Mouse (Mus musculus) kidney, postnatal 10 days (tissue): ENCODE results near the gene Pkn1.

Experiments used
- DNase-seq: peaks from one replicate; pipeline ENCODE4 v3.0.0; 2021; ENCODE audit warnings: mixed read lengths

Gene Pkn1

DNA sequence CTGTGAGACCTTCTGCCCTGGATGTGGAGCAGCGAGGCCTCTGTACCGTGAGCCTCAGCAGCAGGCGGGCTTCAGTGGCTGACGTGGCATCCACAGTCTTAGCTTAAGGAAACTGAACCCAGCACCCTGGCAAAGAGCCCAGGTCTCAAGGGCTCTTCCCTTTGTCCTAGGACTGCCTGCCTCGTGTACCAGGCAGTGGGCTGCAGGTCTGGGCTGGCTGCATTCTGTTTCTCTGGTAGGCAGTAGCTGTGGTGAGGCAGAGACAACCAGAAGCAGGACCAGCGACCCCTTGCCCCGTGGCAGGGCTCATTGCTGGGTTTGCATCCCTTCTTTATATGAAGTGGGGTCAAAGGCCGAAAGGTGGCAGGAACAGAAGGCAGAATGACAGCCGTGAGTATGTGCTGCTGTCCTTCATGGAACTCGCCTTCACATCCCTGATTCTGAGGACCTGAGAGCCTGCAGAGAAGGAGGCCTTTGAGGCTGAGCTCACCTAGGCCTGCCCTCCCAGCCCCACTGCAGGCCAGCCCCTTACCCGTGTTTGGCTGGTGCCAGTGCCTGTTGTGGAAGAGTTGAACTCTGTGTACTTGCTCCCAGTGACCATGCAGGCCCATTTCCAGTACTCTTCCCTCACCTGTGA, 24.6 kb upstream of the Pkn1 start:
- no peak for DNase-seq

DNA sequence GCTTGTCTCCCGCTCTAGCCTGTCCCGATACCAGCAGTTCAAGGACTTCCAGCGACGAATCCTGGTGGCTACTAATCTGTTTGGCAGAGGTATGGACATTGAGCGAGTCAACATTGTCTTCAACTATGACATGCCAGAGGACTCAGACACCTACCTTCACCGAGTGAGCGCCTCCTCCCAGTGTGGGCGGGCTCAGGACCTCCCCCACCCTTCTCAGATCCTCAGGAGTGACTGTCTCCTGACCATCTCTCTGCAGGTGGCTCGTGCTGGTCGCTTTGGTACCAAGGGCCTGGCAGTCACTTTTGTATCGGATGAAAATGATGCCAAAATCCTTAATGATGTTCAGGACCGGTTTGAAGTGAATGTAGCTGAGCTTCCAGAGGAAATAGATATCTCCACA, 23.7 kb upstream of the Pkn1 start:
- DNase-seq: no peak

DNA sequence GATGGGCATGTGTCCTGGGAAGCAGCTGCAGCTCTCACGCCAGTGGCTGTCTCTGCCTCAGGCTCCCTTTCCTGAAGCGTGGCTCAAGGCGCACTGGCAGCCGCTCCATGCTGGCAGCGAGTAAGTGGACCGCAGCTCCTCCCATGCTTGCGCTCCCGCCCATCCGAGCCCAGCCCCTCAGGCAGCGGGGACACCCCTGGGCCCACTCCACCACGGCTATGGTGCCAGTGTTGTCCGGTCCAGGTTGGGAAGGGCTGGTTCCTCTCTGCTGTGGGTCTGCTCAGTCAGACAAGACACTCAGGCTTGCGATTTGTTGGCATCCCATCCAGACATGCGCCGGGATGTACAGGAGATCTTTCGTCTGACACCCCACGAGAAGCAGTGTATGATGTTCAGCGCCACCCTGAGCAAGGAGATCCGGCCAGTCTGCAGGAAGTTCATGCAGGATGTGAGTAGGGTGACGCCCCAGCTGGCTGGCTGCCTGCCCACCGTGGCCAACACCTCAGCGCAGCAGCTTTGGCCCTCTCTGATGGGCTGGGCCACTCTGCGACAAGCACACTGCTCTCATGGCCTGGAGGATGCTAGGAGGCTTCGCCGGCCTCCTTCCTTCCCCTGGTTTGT, 22.5 kb upstream of the Pkn1 start:
- DNase-seq: peak; percentile 86

DNA sequence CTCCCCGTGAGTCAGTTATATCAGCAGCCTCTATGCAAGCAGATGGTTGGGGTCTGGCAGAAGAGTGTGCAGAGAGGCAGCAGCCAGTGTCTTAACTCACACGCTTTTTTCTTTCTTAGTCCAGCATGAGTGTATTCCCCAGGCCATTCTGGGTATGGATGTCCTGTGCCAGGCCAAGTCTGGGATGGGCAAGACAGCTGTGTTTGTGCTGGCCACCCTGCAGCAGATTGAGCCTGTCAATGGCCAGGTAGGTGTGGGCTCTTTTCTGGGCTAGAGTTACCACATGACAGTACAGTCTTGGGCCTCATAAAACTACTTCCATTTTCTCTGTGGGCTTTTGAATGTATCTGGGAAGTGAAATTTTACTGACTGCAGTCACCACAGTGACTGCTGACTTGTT, 20.7 kb upstream of the Pkn1 start:
- no peak for DNase-seq

DNA sequence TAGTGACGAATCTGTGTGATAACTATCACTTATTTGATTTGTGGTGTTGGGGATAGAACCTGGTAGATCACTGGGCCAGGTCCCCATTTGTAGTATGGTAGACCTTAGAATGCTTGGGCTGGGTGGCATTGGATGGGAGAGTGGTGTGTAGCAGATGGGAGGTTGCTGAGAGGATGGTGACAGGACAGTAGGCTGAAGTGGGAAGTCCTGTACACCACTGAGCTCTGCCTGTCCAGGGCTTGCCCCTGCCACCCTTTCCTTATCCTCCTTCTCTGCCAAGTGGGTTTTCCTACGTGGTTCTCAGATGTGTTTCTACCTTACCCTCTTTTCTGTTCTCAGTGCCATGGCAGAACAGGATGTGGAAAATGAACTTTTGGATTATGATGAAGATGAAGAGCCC, 20.1 kb upstream of the Pkn1 start:
- DNase-seq: no peak

DNA sequence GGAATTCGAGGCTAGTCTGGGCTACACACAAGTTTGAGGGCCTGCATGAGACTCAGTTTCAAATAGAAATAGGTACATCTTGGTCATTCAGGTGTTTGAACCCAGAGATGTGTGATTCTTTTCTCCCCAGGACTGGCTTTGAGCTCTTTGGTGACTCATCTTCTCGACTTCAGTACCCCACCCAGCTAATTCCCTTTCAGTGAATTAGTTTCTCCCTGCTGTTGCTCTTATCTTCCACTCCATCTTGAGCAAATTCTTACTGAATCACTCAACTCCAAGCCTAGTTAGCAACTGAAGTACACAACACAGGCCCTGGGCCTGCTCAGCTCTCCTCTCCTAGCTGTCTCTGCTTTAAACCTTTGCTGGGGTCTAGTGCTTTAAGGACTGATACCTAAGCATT, 17.6 kb upstream of the Pkn1 start:
- no peak for DNase-seq

DNA sequence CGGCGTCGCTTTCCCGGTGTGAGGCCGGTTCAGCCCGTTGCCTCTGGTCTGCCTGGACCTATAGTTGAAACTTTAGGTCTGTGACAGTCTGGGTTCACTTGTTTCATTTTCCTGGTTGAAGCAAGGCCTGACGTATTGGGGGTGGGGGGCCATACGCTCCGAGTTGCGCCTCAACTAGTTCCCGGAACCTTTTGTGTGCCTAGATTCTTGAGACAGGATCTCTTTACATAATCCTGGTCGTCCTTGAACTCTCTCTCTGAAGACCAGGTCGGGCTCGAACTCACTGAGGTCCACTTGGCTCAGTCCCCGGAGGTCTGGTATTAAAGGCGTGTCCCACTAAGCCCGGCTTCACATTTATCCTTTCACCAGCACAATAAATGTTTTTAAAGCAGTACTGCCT, 16.8 kb upstream of the Pkn1 start:
- DNase-seq: no peak

DNA sequence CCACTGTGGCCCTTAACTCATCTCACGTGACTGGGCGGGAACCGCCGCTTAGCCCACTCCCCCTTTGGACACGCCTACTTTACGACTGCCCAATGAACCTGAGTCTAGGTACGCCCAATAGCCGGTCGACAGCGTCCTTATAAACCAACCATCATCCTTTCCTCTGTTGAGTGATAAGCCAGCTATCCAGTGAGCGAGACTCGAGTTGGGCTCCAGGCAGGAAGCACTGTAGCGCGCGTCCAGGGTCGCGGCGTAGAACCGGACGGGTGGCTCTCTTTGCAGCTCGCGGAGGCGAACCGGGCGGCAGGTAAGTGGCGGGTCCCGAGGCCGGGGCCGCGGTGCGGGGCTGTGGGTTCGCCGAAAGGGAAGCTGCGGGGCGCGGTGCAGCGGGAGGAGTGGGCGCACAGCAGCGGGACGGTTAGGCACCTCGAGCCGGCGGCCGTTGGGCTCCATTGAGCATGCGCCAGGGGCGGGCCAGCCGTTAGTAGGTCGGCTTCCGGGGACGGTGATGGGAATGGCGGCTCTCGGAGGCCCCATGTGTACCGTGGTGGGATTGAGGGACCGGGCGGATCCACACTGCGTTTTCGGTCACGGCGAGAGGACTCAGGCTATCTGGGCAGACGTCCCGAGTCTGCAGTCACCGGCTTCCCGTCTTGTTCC, 16.2 kb upstream of the Pkn1 start, which contains the start of gene Ddx39:
TSS of gene Ddx39 (plus strand) at position 147 of the 660 bp plus-strand sequence.
- peak; percentile 95 for DNase-seq

DNA sequence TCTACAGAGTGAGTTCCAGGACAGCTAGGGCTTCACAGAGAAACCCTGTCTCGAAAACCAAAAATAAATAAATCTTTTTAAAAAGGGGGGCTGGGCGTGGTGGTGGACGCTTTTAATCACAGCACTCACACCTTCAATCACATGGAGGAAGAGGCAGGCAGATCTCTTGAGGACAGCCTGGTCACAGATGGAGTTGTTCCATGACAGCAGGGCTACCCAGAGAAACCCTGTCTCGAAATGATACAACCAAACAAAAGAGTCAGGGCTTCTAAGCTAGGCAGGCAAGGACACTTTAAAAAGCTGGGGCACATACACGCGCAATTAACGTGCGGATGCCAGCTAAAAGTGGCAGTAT, 15.7 kb upstream of the Pkn1 start:
- DNase-seq: no peak

DNA sequence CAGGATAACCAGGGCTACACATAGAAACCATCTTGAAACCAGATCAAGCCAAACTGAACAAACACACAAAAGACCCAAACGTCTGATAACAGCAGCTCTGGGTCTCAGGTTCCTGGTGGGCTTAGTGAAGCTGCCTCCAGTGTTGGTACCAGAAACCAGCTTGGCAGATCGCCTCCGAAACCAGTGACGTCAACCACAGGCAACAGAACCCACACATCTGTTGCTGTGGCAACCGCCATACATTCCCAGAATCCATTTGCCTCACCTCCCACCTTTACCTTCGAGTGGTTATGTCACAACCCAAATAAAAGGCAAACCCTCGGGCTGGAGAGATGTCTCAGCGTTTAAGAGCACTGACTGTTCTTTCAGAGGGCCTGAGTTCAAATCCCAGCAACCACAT, 8.6 kb upstream of the Pkn1 start:
- DNase-seq: no peak

DNA sequence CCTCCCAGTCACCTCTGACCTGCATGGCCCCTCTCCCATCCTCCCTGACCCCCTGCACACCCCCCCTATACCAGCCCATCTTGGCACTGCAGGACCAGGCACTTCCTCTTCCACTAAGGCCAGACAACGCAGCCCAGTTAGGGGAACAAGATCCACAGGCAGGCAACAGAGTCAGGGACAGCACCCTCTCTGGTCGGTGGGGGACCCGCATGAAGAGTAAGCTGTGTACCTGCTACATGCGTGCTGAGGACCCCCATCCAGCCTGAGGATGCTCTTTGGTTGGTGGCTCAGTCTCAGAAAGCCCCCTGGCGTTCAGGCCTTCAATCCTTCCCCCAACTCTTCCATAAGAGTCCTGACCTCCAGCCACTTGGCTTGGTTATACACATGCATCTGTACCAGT, 7.4 kb upstream of the Pkn1 start:
- DNase-seq: no peak

DNA sequence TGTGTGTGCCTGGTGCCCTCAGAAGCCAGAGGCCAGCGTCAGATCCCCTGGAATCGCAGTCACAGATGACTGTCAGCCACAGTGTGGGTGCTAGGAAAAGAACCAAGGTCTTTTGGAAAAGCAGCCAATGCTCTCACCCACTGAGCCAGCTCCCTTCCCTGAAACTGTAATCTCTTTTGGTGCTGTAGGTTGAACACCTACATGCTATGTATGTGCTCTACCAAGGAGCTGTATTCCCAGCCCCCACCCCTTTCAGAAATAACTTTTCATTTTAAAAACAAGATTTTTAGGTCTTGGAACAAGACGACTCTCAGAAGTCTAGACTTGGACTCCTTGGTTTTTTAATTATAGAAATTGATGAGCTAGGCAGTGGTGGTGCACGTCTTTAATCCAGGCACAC, 4.4 kb upstream of the Pkn1 start:
- DNase-seq: no peak

DNA sequence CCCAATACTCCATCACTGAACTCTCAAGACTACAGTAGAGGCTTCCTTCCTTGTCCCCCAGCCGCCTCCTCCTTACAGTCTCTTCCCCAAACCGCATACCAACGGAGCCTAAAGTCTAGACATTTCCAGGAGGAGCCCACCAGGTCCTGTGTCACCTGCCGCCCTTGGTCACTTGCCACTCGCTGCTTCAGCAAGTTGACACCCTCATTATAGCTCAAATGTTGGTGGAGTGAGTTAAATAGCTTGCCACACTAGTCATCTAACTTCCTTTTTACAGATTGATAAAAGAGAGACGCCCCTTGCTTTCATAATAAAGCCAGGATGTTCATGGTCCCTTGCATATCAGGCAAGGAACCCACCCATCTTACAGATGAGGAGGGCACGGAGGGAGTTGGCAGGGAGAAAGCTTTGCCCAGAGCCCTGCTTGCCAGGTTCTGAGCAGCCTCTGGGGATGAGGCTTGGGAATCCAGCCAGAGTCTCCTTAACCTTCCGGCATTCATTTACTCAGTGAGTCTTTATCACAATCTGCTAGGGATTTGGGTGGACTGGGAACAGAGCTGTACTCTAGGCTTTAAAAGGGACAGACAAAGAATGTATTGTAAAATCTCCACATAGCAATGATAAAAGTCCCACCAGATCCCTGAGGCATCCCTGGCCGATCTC, 1.6 kb upstream of the Pkn1 start:
- no peak for DNase-seq

DNA sequence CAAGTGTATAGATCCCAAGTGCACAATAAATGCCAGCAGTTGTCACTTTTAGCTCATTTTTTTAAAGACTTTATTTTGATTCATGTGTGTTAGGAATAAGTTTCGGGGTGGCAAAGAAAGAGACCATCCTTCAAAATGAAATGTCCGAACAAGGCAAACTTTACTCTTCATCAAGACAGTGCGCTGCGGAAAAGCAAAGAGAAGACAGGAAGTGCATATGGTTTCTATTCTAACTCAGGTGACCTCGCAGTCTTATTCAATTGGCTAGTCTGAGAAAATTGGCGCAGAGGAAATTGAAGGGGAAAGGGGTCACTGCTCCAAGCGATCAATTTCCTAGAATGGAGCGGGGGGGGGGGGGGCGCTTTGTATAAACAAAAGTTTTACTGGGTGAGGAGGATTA, 587 bp upstream of the Pkn1 start:
- DNase-seq: no peak

DNA sequence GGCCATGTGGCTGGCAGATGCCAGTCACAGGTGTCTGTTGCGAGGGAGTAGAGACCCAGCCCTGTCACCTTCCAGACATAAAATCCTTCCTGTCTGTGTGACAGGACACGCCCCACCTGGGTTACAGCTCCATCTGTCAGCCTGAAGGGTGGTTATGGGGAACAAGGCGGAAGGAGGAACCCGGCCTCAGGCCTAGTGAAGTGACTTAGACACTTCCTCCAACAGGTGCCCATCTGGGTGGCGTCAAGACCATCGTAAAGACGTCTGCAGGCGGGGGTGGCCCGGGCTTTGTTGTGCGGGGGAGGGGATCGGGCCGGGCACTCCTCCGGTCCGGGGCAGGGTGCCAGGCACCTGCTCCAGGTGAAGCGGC, 703 bp downstream of the Pkn1 start:
- DNase-seq: peak; percentile 70

DNA sequence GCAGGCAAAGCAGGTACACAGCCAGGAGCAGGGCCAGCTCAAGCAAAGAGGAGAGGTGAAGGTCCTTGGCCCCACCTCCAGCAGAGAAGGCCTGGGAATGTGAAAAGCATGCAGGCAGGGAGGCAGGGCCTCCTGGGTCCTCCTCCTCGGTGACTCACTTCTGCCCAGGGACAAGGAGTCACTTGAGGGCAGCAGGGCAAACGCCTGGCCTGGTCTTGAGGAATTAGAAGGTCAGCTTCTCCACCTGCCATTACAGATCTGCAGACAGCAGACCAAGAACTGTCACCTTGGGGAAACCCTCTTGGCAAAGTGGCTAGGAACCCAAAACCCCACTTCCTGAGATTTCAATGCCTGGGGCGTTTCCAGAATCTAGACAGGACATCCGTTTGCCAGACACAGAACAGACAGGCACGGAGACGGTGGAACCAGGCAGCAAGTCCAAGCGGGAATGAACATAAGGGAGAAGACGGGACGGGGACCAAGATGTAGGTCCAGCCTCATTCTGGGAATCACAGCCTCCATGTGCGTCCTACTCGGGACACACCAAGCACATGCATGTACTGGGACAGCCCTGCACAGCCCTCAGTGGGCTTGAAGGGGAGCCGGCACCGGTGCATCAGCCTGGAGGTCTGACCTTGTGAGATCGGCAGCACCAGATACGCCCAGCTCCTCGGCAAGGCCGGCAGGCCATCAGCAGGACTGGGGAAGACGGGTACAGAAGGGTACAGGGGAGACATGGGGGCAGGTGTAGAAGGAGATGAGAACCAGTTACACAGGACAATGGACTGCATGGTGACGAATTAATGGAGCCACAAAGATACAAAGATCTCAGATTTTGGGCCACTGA, 1.4 kb downstream of the Pkn1 start:
- DNase-seq: peak; percentile 69

DNA sequence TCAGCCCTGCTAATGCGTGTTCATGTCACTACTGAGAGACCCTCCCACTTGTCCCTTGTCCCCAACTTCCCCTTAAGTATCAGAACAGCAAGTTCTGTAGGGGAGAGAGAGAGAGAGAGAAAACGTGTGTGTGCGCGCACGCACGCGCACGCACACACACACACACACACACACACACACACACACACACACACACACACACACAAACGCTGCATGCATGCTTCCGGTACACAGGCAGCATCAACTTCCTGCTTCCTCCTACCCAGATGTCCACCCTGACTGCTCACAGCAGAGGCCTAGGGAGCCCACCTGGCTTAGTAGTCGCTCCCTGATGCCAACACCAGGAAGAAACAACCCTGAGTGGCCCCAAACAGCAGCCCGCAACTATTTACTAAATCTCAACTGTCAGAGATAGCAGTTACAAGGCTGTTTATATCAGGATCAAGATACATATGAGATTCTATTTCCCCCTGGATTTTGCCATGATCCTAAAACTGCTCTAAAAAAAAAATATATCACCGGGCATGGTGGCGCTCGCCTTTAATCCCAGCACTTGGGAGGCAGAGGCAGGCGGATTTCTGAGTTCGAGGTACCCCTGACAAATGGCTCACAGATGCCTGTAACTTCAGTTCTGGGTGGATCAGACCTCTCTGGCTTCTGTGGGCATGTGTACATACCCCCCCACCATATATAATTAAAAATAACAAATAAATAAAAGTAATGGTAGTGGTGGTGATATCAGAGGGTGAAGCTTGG, 3.5 kb downstream of the Pkn1 start:
- peak; percentile 46 for DNase-seq

DNA sequence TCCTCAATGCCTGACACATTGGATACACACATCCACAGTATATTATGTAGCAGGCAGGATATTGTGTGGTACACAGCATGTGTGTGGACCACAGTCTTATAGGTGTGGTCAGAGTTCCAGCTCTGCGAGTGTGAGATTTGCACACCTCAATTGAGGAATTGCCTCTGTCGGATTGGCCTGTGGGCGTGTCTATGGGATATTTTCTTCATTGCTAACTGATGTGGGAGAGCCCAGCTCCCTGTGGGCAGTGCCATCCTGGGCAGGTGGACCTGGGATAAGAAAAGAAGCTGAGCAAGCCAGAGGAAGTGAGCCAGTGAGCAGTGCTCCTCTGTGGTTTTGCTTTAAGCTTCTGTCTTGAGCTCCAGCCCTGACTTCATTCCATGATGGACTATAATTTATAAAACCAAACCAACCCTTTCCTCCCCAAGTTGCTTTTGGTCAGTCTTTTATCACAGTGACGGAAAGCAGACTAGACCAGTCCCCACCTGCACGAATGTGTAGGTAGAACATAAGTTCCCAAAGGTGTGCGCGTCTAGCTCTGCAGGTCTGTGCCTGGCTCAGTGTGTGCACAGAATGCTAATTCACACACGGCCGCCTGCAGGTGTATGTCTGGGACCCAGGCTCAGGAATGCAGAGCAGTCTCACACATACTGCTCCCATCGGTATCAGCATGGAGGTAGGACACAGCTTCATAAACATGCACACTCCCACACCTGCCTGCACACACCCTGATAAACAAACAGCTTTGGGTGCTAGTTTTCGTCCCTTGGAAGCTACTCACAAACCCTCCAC, 4.4 kb downstream of the Pkn1 start:
- DNase-seq: peak; percentile 44

DNA sequence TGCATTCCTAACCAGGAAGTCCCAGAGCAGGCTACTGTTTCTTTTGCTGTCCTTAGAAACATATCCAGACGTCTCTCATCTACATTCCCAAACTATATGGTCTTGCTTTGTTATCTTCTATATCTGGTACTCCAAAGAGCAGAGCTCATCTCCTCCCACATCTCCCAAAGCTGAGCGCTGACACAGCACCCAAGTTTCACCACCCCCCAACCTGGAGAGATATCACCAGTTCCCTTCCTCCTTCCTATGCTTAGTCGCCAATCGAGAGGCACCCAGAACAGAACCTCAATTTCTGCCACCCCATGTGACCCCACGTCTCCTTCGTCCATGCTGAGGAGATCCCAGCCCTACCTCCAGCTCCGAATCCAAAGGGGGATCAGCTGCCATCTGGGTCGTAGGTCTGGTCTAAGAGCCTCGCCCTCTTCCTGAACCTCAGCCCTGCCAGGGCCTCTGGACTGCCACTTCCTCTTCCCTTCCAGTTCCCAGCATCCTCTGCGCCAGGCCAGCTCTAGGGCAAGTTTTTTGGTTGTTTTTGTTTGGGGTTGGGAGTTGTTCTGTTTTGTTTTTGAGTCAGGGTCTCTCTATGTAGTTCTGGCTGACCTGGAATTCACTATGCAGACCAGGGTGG, 5.3 kb downstream of the Pkn1 start:
- DNase-seq: peak; percentile 33

DNA sequence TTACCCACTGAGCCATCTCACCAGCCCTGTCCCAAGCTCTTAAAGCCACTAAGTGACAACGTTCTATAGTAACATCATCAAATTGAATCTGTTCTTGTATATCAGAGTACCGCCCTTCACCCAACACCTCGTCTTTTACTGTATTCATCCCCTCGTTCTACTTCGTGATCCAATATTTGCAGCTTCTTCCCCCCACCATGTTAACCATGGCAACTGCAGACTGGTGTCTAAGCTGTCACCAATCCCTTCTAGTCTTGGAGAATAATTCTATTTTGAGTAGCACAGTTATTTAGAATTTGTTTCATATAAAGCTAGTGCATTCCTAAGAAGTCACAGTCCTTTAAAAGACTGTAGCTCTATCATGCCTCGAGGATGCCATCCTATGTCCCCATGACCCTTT, 9.7 kb downstream of the Pkn1 start:
- no peak for DNase-seq

DNA sequence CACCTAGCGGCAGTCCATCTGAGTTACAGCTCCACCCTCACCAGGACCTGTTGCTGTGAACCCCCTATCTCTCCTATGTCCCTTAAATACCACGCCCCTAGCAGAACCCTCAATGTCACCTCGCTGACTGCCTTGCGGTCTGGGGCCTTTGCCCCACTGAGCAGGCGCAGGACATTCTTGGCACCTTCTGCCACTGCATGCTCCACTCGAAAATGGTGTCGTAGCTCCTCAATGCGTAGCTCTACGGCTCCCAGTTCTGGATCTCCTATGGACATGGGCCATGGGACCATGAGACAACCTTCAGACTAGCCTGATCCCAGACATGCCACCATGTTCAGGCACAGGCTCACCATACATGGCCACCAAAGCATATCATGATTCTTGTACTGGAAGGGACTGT, 14.5 kb downstream of the Pkn1 start:
- no peak for DNase-seq
